Mouse (Mus musculus) heart, embryonic 13.5 days (tissue): ENCODE measurements at regions not wholly inside any gene's neighbourhood (a gene's known extent, or its start where the extent isn't known, plus 50 kb on each side); places are given as distances from the start of the nearest gene placed in this dataset.

Experiments used
- ATAC-seq: fragments of 200-750 bp; cut with Nextera tagmentation; 2 replicates; pipeline ENCODE4 v1.8.0; 2017; ENCODE audit warnings: moderate TSS enrichment; ENCODE audit not compliant: insufficient number of reproducible peaks, low FRiP score, low TSS enrichment; ENCODE audit errors: extremely low read depth
- H3K27ac ChIP-seq: fragments of 300-500 bp; sonication (generic); replicated peaks from 2 replicates; pipeline ENCODE4 v1.5.1; 2015; ENCODE audit warnings: moderate library complexity, mild to moderate bottlenecking, inconsistent platforms
- H3K27me3 ChIP-seq: fragments of 300-500 bp; sonication (generic); replicated peaks from 2 replicates; pipeline ENCODE4 v1.6.1; 2015; ENCODE audit warnings: mild to moderate bottlenecking, inconsistent platforms
- H3K36me3 ChIP-seq: fragments of 300-500 bp; sonication (generic); 2 replicates; pipeline ENCODE4 v1.6.1; 2015; ENCODE audit warnings: mild to moderate bottlenecking, inconsistent platforms
- H3K4me1 ChIP-seq: fragments of 300-500 bp; sonication (generic); 2 replicates; pipeline ENCODE4 v1.6.1; 2015; ENCODE audit warnings: inconsistent platforms
- H3K4me2 ChIP-seq: fragments of 300-500 bp; sonication (generic); 2 replicates; pipeline ENCODE4 v1.6.1; 2015; ENCODE audit warnings: inconsistent platforms, mild to moderate bottlenecking, moderate library complexity
- H3K4me3 ChIP-seq: fragments of 300-500 bp; sonication (generic); 2 replicates; pipeline ENCODE4 v1.5.1; 2015; ENCODE audit warnings: moderate library complexity, mild to moderate bottlenecking, inconsistent platforms
- H3K9ac ChIP-seq: fragments of 300-500 bp; sonication (generic); 2 replicates; pipeline ENCODE4 v1.6.1; 2015; ENCODE audit warnings: inconsistent platforms, mild to moderate bottlenecking, moderate library complexity
- H3K9me3 ChIP-seq: fragments of 300-500 bp; sonication (generic); 2 replicates; pipeline ENCODE4 v1.6.1; 2016; ENCODE audit warnings: inconsistent platforms
- WGBS: fragments of 180-500 bp; shearing (Covaris S2); methylation state at CpG from one replicate; pipeline ENCODE4 v1.1.7; 2015; ENCODE audit warnings: mixed read lengths; 5-methylcytosine and 5-hydroxymethylcytosine counted together

DNA sequence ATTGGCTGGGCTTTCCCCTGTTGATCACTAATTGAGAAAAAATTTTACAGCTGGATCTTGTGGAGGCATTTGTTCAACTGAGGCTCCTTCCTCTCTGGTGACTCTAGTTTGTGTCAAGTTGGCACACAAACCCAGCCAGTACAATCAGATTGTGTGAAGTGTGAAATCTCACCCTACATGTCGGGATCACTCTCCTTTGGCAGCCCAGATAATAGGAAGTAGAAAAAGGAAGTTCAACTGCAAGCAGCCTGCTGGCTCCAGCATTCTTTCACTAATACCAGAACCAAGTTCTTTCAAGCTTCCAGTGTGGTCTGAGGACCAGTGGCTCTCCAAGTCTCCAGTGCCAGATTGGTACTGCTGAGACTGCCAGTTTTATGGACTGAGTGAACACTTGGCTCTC, 2195.2 kb upstream of the Gm7489 start:
- Histone ChIP-seq H3K27me3 (no peaks in the 10 kb centered on the region), H3K4me3 (no peak overlapping the region), H3K36me3 (no peaks in the 10 kb centered on the region), H3K9ac (no peak overlapping the region), H3K27ac (no peak overlapping the region), H3K4me2 (no peak overlapping the region), H3K4me1 (no peaks in the 10 kb centered on the region), H3K9me3 (no peaks in the 10 kb centered on the region)
- 20% methylated on average over 1 of the region's 1 CpGs for WGBS
- ATAC-seq: no peak

DNA sequence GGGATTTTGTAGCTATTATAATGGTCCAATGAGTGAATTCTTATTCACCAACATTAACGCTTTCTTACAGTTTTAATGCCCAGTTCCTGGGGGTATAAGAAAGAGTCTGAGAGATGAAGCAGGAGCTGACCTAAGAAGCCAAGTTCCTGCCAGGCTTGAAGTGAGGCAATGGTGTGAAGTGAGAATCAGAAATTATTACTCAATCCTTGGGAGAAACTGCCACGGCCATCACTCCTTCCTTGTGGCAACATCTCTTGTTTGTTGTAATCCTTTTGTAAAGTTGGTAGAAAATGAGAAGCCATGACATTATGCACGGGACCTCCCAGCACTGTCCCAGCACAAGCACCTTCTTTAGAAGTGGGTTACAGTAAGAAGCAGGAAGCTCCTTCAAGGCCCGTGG, 2192.0 kb upstream of the Gm7489 start:
- Histone ChIP-seq H3K4me2 (no peak overlapping the region), H3K4me3 (no peak overlapping the region), H3K27me3 (no peaks in the 10 kb centered on the region), H3K9ac (no peak overlapping the region), H3K4me1 (no peaks in the 10 kb centered on the region), H3K27ac (no peak overlapping the region), H3K36me3 (no peaks in the 10 kb centered on the region), H3K9me3 (no peaks in the 10 kb centered on the region)
- WGBS: 78% methylated on average over 4 of the region's 4 CpGs
- no peak for ATAC-seq

DNA sequence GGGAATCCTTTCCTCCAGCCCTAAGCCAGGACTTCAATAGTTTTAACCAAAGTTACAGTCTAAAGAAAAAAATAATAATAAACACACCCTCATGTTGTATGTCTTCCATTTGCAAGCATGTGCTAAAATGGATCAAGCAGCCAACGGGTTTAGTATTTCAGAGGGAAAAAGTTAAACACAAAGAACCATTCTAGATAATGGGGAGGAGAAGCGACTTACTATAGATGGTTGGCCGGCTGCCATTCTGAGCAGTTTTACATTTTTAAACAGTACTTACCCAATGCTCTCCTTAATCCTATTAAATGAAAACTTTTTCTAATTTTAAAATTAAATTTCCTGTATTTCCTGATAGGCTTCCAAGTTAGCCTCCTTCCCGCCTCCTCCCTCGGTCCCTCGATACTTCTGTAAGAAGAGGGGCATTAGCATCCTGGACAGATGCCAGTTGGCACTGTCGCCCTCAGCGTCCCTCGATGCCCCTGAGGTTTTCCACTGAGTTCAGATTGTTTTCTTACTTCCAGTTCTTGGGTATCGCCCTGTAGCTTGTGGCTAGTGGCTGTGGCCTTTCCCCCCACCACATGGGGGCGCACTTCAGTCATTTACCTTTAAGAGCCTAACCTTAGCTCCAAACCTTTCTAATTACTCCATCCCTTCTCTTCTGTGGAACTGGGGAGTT, 2188.2 kb upstream of the Gm7489 start:
- Histone ChIP-seq H3K4me1 (no peaks in the 10 kb centered on the region), H3K4me2 (no peak overlapping the region), H3K27ac (no peak overlapping the region), H3K9ac (no peak overlapping the region), H3K36me3 (no peaks in the 10 kb centered on the region), H3K4me3 (no peak overlapping the region), H3K27me3 (no peaks in the 10 kb centered on the region), H3K9me3 (no peaks in the 10 kb centered on the region)
- ATAC-seq: no peak
- WGBS: 47% methylated on average over 11 of the region's 11 CpGs

DNA sequence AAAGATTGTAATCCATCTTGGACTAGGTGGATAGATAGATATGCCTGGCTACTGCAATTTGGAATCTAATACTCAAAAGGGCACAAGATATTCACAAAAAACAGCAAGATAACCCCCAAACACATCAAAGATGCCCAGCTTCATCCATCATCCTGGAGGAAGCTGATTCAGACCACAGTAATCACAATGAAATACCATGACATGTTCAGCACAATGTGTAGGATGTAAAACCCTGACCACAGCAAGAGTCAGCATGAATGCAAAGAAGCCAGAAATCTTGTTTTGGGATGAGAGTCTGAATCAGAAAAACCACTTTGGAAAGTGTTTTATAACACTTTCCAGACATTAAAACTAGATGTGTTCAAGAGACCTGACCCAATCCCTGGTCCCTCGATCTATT, 2180.5 kb upstream of the Gm7489 start:
- ATAC-seq: no peak
- Histone ChIP-seq H3K4me2 (no peak overlapping the region), H3K9me3 (no peaks in the 10 kb centered on the region), H3K27me3 (no peaks in the 10 kb centered on the region), H3K9ac (no peak overlapping the region), H3K27ac (no peak overlapping the region), H3K4me1 (peaks cover 4% of the 10 kb centered on the region), H3K4me3 (no peak overlapping the region), H3K36me3 (no peaks in the 10 kb centered on the region)
- WGBS: 87% methylated on average over 1 of the region's 1 CpGs

DNA sequence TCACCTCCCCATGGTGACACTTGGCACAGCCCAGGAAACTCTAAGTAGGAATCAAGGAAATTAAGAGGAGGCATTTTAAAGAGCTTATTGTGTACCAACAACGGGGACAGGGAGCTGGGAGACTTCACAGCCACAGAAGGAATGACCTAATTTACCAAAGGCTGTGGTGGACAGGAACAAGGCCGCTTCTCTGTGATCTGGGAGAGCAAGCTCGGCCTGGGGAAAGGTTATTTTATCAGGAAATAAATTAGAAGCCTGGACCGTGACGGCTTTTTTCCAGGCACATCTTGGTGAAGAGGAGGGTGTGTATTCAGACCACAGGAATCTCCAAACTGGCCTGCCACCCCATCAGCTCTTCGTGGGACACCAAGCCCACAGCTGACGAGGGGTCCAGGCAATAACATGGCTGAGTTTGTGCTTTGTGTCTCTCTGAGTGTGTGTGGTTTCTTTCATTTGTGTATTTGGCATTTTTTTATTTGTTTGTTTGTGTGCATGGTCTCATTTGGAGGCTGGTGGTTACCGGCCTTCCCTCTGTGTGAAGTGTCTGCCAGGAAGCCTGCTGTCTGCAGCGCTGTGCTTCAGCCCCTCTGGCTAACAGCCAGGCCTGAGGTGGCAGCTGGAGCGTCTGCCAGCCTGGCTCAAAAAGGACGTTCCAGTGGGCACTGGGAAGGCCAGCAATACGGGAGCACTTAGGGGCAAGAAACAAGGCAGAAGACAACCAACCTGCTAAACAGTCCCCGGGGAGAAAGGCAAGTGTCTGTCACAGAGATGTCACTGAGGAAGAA, 2174.6 kb upstream of the Gm7489 start:
- H3K9ac ChIP-seq: peak overlapping the region; percentile 53
- H3K27ac ChIP-seq: peak overlapping the region; percentile 69
- peak overlapping the region; percentile 44 for H3K4me2 ChIP-seq
- no peak overlapping the region for H3K4me3 ChIP-seq
- H3K36me3 ChIP-seq: no peaks in the 10 kb centered on the region
- H3K9me3 ChIP-seq: no peaks in the 10 kb centered on the region
- 17% methylated on average over 13 of the region's 13 CpGs for WGBS
- H3K27me3 ChIP-seq: no peaks in the 10 kb centered on the region
- no peak for ATAC-seq
- peaks cover 33% of the 10 kb centered on the region for H3K4me1 ChIP-seq

DNA sequence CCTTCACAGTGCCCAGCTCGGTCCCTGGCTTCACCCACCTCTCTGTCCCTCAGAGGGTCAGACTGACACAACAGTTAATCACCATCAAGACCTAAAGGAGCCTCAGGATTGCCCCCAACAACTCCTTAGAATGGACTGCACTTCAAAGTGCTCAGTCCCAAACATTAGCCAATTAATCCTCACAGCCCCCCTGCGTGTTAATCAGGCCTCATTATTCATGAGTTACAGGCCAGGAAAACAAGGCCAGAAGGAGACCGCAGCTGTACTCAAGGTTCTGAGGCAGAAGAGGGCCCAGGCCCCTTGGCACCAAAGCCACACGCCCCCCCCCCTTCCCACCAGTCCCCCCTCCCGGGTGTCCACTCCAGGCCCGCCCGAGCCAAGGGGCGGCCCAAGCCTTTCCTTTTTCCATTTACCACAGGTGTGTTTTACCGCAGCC, 2163.8 kb upstream of the Gm7489 start:
- H3K27ac ChIP-seq: no peak overlapping the region
- H3K4me1 ChIP-seq: peaks cover 10% of the 10 kb centered on the region
- no peaks in the 10 kb centered on the region for H3K36me3 ChIP-seq
- 40% methylated on average over 9 of the region's 9 CpGs for WGBS
- no peaks in the 10 kb centered on the region for H3K9me3 ChIP-seq
- no peak overlapping the region for H3K9ac ChIP-seq
- no peak overlapping the region for H3K4me3 ChIP-seq
- ATAC-seq: no peak
- no peak overlapping the region for H3K4me2 ChIP-seq
- no peaks in the 10 kb centered on the region for H3K27me3 ChIP-seq

DNA sequence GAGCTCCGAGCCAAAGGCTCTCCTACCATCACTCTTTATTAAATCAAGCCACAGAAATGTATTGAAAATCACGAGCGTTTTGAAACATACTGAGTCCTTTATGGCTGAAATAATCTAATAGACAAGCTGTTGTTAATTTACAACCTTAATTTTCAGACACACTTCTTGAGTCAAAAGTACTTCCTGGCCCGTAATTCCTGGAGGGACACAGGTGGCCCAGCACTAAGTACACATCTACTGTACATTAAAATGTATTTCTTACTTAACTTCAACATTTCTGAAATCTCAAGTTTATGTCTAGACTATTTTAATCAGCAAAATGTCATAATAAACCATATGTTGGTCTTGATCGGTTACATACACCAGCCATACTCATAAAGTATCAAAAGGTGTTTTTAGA, 2163.3 kb upstream of the Gm7489 start:
- H3K4me3 ChIP-seq: no peak overlapping the region
- H3K9ac ChIP-seq: no peak overlapping the region
- H3K4me2 ChIP-seq: no peak overlapping the region
- H3K36me3 ChIP-seq: no peaks in the 10 kb centered on the region
- no peak overlapping the region for H3K27ac ChIP-seq
- no peaks in the 10 kb centered on the region for H3K9me3 ChIP-seq
- no peaks in the 10 kb centered on the region for H3K27me3 ChIP-seq
- 71% methylated on average over 5 of the region's 5 CpGs for WGBS
- no peak for ATAC-seq
- H3K4me1 ChIP-seq: peaks cover 9% of the 10 kb centered on the region

DNA sequence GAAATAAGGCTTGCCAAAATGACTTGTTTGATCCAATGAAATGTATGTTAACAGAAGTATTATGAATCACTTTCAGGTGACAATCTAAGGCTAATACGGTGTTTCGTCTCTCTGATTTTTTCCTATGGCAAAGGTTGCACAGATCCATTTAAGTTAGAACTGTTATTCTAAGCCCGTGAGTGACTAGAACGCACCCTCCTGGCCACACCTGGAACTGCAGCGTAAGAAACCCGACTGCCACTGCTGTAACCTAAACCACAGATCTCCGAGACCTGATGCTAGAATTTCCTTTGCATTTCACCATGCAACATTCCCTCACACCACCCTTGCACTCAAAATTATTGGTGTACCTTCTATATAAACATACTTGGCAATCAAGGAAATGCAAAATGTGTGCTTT, 2160.6 kb upstream of the Gm7489 start:
- H3K4me3 ChIP-seq: no peak overlapping the region
- no peaks in the 10 kb centered on the region for H3K36me3 ChIP-seq
- peaks cover 8% of the 10 kb centered on the region for H3K4me1 ChIP-seq
- no peak overlapping the region for H3K4me2 ChIP-seq
- no peak overlapping the region for H3K27ac ChIP-seq
- no peaks in the 10 kb centered on the region for H3K27me3 ChIP-seq
- no peak for ATAC-seq
- H3K9ac ChIP-seq: no peak overlapping the region
- no peaks in the 10 kb centered on the region for H3K9me3 ChIP-seq
- 66% methylated on average over 7 of the region's 7 CpGs for WGBS

DNA sequence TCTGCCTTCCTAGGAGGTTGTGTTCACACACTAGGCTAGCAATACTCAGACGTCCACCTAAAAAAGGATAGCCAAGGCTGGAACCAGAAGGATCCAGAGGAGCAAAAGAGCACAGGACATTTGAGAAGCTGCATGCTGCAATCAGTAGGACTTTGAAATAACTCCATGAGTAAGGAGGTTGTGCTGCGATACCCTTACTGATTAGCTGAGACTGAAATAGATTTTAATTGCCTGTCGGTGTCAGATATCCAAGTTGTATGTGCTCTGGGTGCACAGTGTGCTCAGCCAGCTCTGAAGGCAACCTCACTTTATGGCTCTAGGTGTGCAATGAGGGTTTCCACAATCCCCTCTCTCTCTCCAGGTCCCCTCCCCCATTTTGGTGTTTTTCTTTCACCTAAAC, 2159.2 kb upstream of the Gm7489 start:
- H3K27me3 ChIP-seq: no peaks in the 10 kb centered on the region
- H3K9me3 ChIP-seq: no peaks in the 10 kb centered on the region
- no peak overlapping the region for H3K4me2 ChIP-seq
- H3K27ac ChIP-seq: no peak overlapping the region
- H3K4me1 ChIP-seq: peaks cover 8% of the 10 kb centered on the region
- no peak overlapping the region for H3K4me3 ChIP-seq
- 32% methylated on average over 3 of the region's 3 CpGs for WGBS
- H3K36me3 ChIP-seq: no peaks in the 10 kb centered on the region
- ATAC-seq: no peak
- H3K9ac ChIP-seq: no peak overlapping the region

DNA sequence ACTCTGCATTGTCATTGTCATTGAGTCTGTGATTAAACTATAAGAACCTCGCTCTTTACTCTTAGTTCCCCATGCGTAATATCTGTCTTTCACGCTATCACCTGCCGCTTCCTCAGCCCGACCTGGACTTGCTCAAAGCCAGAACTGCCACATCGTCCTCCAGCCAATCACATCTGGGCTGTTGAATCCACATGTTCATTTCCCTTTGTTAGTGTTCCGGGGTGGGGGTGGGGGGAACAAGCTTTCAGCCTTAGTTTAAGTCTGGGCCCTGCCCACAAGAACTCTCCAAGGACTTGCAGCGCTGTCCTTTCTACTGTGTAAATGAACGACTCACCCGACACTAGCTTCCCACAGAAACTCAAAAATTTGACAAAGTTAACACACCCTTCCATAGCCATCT, 2154.6 kb upstream of the Gm7489 start:
- Histone ChIP-seq H3K9me3 (peaks cover 4% of the 10 kb centered on the region; the same call in 1 of the 2 replicates), H3K36me3 (no peaks in the 10 kb centered on the region), H3K4me1 (peaks cover 13% of the 10 kb centered on the region), H3K4me2 (no peak overlapping the region), H3K9ac (no peak overlapping the region), H3K27ac (no peak overlapping the region), H3K4me3 (no peak overlapping the region), H3K27me3 (no peaks in the 10 kb centered on the region)
- no peak for ATAC-seq
- 68% methylated on average over 10 of the region's 10 CpGs for WGBS

DNA sequence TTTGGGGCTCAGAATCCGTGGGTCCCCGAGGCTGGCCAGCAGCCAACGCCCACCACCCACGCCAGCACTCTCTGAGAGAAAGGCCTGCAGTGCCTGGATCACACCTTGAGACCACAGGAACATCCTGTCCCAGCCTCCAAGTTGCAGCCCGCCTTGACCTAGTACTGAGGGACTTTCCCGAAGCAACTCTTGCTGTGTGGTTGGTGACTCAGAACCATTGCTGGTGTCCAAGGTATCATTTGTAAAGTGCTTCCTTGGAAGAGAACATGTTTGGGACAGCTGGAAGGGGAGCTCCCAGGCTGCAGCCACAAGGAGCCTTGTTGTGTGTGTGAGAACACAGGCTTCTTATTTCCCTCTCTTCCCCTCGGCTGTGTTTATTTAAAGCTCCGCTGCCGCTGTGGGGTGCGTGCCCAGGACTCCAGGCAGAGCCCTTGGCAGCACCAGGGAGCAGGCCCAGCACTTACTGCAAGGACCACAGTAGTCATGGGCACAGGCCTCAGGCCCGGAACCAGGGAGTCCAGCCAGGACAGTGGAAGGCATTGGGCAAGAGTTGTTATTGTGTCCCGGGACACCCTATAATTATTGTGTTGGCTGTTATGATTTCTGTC, 2153.8 kb upstream of the Gm7489 start:
- WGBS: 56% methylated on average over 12 of the region's 12 CpGs
- Histone ChIP-seq H3K27ac (no peak overlapping the region), H3K9me3 (peaks cover 4% of the 10 kb centered on the region; the same call in 1 of the 2 replicates), H3K27me3 (no peaks in the 10 kb centered on the region), H3K4me2 (no peak overlapping the region), H3K4me3 (no peak overlapping the region), H3K9ac (no peak overlapping the region), H3K36me3 (no peaks in the 10 kb centered on the region), H3K4me1 (peaks cover 6% of the 10 kb centered on the region)
- no peak for ATAC-seq
